Mouse (Mus musculus): Measurements from ENCODE around the gene Rps3a1.

Rps3a1 gene

DNA sequence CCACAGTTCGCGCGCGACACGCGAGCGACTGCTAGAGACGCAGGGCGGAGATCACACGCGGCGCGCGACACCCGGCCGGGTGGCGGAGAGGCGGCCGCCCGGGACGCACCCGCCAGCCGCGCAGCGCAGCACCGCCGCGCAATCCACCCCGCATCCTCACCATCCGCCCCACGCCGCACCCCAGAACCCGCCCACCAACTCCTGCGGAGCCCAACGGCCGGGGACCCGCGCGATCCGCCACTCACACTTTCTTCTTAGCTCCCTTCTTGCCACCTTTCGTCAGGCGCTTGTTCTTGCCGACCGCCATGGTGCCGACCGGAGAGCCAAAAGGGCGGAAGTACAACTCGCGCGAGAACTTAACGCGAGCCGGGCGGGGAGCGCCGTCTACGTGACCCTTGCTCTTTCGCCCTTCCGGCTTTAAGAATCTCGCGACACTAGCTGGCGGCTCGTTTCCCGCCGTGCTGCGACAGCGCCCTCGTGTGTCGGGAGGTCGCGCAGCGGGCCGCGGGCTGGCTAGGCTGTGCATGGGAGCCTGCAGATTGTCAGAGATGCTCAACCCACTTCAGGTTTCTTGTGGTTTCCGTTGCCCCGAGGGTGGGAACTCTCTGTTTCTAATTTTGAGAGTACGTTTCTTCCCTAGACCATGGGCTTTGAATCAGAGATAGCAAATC is at the start of gene Rps3a1:
Gene Rps3a1 (minus strand): TSS at position 440 of the 671 bp plus-strand sequence.
- DNase-seq (ENCODE audit: low read depth, low spot score), result peak; percentile 97

DNA sequence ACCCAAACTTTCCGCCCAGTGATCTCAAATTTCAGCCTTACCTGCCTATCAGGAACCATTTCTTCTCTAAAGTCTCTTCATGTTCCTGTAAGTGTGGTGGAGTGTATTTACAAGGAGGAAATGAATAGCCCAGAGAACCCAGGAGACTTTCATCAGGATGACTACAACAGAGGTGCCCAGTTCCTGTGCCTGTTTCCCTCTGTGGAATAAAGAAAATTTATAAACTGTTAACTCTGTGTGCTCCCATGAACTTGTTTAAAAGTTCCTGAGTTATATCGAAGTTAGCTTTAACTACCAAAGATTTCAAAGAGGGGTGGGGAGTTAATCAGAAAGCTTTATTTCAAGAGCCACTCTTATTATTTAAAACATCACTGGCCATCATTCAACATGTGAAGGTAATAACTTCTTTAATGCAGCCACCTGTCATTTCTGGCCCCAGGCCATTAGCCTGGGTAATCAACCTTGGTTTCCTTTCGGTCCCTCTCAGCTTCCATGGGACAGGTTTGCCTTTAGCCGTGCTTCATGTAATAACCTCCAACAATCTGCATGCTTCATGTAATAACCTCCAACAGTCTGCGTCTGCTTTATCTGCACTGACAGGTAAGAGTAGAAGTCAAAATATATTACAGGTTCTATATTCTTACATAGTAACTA is 45.4 kb upstream of the Rps3a1 start:
- DNase-seq (ENCODE audit: low read depth, low spot score), result no peak

DNA sequence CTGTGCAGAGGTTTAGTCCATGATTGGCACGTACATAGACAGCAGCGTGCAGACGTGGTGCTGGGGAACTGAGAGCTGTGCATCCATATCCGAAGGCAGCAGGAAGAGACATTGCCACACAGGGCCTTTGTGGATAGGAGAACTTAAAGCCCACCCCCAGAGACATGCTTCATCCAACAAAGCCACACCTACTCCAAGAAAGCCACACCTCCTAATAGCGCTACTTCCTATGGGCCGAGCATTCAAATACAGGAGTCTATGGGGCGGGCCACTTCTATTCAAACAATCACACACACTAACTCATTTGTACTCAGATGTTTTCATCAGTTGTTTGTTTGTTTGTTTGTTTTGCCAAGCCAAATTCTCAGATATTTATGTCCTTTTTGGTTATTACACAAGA is 42.0 kb upstream of the Rps3a1 start:
- DNase-seq (ENCODE audit: low read depth, low spot score), result no peak

DNA sequence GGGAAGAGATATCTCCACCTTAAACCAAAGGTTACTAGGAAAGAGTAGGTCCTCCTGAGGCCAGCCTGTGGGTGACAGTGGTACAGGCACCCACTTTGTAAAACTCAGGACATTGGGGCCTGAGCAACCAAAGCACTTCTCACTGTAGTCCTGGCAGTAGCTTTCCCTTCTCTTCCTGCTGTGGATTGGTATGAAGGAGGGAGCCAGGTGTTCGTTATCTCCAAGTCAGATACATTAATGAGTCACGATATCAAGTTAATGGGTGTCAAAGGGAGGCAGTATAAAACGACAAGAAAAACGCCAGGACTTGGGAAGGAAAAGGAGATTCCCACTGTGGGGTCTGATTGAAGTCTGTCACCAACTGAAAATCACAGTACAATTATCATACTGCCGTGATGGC is 38.6 kb upstream of the Rps3a1 start:
- DNase-seq (ENCODE audit: low read depth, low spot score), result no peak

DNA sequence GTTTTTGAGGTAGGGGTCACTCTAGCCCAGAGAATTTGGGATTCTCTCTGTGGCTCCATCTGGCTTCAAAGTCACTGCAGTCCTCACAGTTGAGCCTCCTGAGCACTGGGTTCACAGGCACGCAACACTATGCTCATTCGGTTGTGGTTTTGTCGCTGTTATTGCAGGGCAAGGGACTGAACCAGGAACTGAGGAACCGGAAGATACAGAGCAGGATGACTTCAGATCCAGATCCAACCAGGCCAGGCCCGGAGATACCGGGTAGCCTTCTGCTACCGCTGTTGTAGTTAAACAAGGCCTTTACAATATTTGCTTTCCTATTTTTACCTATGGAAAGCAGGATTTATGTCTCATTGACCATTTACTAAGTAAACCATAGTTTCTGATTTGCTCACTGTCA is 37.2 kb upstream of the Rps3a1 start:
- no peak for DNase-seq (ENCODE audit: low read depth, low spot score)

DNA sequence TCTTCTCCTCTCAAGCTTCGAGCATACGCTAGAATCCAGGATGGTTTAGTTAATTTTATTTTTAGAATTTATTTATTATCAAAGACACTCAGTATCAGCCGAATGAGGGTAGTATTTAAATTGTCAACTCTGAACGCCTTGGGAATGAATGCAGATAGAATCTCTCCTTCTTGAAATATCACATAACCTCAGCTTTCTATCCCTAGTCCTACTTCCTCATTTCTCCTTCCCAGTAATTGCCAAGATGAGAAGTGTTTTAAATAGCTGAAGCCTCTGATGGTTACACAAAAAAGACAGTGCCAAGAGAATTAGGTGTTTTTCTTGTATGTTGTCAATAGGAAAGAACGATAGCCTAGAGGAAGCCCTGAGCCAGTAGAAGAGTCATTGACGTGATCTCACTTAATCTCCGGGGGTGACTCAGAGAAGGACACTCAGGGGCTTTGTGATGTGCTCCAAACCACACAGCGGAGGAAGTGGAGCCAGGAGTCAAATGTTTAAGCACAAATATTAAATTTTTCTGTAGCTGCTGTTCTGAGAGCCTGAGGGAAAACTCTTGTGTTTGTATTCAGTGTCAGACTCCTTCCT is 26.4 kb upstream of the Rps3a1 start:
- DNase-seq (ENCODE audit: low read depth, low spot score), result peak; percentile 50

DNA sequence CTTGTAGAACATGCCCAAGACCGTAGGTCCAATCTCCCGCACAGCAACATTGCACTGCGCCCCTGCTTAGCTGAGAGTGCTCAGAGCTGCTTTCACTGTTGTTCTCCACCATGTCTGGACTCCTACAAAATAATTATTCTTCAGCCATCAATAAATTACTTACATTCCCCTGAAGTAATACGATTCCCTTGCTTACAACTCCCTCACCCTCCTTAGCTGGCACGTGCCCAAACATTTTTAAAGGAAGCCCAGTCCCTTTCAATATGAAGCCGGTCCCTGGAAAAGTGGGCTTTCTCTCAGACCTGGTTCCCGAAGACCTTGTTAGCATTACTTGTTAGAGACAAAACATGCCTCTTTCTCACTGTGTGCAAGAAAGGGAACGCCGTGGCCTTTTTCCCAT is 7.0 kb upstream of the Rps3a1 start:
- DNase-seq (ENCODE audit: low read depth, low spot score), result no peak

DNA sequence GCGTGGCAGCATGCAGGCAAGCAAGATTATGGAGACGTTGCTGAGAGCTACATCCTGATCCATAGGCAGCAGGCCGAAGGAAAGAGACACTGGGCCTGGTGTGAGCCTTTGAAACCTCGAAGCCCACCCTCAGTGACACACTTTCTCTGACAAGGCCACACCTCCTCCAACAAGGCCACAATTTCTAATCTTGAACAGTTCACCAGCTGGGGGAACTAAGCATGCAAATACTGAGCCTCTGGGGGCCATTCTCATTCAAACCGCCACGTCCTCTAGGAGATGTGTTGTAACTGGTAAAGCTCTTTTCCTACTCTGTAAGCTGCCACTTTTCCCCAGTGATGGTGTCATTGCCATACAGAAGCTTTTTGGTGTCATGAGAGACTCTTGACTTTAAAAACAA is 6.6 kb upstream of the Rps3a1 start:
- no peak for DNase-seq (ENCODE audit: low read depth, low spot score)

DNA sequence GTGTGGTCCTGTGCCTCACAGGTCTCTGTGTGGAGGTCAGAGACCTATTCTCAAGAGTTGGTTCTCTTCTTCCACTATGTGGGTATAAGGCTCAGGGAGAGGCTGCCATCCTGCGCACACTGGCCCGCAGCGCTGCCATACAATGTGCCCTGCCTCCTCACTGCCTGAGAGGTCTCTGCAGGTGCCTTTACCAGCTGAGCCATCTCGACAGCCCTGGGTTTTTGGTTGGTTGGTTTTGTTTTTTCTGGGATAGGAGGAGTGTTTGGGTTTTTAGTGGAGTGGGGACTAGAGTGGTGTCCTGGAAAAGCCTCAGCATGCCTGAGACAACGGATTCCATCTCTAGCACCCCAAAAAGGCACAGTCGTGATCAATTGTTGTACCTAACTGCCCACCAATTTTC is 841 bp upstream of the Rps3a1 start:
- no peak for DNase-seq (ENCODE audit: low read depth, low spot score)

DNA sequence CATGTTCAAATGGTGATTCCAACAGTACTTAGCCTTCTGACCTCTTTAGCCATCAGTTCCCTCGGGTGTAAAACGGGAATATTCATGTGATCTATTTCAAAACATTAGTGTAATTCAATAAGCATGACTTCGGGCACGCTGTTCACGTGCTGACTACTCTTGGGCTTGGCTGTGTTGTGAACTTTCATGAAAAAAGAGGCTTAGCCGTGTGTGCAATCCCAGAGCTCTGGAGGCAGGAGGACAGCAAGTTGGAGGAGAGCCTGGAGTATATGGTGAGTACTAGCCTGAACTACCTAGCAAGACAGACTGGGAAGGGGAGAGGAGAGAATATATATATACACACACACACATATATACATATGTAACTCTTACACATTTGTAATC is 424 bp upstream of the Rps3a1 start:
- no peak for DNase-seq (ENCODE audit: low read depth, low spot score)

DNA sequence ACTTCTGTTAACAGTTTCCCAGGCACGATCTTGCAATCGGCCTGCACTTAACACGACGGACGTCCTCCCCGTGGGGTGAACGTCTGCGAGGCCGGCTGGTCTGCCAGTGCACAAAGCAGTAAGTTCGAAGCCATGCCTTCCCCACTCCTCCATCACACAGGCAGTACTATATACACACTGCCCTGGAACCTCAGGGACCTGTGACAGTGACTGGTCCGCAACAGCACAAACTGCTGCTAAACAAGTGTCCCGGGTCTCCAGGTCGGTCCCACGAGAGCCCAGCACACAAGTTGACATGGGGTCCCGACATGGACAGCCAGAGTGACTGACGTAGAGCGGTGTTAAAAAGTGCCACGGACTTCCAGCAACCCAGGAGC is 628 bp downstream of the Rps3a1 start:
- DNase-seq (ENCODE audit: low read depth, low spot score), result peak; percentile 41

DNA sequence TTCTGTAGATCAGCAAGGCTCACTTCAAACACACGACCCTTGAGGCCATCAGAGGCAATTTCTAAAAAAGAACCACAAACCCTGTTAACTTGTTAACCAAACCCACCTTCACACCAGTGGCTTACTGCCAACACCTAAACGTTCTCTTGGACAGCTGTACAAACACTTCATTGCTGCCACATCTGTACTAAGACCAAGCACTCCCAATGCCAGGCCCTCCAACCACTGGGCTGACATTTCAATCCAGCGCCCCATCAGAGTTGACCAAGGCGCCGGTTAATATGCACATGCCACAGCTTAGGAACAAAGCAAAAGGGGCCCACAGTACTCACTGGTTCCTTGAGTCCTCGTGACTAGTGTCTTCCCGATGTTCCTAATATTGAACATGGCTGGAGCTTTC is 1.1 kb downstream of the Rps3a1 start:
- peak; percentile 48 for DNase-seq (ENCODE audit: low read depth, low spot score)

DNA sequence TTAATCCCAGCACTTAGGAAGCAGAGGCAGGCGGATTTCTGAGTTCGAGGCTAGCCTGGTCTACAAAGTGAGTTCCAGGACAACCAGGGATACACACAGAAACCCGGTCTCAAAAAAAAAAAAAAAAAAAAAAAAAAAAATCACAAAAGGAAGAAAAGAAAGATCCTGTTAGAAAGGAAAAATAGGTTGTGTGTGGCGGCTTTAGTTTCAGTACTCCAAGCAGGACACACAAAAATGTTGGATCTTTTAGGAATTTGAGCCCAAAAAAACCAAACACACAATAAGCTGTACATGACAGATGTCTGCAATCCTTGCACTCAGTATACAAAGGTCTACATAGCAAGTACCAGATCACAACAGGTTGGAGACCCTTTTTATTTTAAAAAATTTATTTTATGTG is 2.8 kb downstream of the Rps3a1 start:
- no peak for DNase-seq (ENCODE audit: low read depth, low spot score)

DNA sequence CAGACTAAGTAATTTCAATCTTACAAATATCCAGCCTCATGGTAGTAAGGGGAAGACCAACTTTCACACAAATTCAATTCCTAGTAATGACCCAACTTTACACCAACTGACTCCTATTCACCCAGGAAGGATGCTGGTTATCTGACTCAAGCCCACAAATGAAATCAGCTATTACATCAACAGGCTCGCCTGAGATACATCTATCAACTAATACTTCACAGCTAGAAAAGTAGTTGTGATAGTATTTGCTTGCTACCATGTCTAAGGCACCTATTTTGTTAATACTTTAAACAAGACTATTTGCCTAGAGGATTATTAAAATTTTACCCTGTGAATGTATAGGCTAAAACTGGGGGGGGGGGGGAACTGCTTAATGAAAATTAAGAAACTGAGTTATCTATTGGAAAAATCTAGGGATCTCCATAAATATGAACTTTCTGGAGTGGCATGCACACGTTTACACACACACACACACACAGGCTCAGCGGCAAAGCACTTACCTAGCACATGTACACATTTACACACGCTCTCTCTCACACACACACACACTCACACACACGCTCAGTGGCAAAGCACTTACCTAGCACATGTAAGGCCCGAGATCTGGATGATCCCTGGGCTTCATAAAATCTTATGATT is 5.4 kb downstream of the Rps3a1 start:
- no peak for DNase-seq (ENCODE audit: low read depth, low spot score)

DNA sequence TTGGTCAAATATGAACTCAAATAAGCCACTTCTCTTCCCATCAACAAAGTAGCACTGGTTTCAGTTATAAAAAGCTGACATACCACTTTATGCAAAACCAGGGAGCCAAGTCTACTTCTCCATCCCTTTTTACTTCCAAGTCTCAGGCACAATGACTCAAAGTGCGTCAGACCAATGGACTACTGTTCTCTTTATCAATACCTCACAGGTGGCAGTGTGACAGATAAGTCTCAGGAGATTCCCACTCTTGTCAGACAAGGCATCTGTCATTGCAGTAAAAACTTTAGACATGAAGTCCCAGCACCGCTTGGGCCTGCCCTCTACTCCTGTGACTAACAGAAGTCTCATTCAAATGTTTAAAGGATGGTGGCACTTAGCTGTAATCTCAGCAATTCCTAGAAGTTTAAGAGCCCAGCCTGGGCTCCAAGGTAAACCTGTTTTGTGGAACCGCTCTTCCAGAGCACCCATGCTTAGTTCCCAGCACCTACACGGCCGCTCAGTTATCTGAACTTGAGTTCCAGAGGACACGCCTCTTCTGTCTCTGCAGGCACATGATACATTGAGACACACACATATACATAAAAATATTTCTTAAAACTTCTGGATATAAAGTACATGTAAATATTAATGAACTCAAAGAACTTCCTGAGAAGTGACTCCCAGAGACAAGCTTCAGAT is 6.5 kb downstream of the Rps3a1 start:
- no peak for DNase-seq (ENCODE audit: low read depth, low spot score)

DNA sequence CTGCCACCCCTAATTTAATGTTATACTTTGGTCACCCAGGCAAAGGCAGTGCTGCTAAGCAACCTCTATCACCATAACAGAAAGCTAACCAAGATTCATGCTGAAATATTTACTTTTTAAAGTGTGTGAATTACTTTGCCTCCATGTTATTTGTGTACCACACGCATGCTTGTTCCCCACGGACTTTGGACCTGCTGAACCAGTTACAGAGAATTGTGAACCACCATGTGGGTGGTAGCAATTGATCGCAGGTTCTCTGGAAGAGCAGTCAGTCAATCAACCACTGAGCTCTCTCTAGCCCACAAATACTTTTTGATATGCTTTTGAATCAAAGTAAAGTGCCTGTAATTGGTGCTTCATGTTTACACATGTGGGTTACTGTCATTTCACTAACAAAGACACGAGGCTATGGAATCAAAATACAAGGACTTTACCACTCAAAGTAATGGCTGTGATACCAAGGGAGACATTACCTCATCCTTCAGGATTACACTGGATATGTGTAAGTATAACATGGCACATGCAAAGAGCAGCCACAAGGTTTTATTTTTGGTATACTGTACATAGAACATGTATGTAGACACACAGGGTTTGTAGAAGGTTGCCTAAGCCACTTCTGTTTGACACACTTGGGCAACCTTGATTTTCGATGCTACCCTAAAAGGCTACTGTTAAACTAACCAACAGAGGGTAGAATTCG is 7.4 kb downstream of the Rps3a1 start:
- no peak for DNase-seq (ENCODE audit: low read depth, low spot score)

DNA sequence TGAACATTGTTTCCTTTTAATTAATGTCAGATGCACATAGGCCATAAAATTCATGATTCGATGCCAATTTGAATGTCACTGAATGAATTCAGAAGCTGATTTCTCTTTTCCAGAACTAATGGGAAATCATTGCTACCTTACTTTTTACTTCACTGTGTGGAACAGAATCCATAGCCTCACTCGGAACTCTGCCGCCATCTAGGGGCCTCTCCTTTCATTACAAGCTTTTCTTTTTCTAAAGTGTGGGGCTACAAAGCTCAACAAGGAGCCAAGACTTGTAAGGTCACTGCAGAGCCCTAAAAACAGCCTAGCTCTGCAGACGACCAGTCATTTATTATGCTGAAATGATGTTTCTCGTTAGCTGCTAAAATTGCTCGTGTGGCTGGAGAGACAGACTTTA is 12.7 kb downstream of the Rps3a1 start:
- DNase-seq (ENCODE audit: low read depth, low spot score), result peak; percentile 85

DNA sequence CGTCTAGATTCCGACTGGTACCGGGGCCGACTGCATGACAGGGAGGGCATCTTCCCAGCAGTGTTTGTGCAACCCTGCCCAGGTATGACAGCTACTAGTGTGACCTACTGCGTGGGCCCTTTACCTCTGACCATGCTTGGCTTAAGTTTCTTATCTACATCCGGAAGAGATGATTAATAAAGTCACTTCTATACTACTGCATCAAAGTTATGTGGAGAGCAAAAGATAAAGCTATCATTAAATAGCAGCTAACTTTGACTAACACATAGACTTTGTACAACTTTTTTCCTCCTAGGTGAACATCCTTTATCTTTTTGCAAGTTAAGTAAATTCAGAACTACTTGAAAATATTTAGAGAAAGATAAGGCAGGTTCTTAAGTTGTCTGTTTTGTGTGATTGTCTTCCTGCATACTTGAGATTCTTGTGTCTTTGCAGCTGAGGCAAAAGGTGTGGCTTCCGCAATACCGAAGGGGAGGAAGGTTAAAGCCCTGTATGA is 19.2 kb downstream of the Rps3a1 start:
- DNase-seq (ENCODE audit: low read depth, low spot score), result no peak

DNA sequence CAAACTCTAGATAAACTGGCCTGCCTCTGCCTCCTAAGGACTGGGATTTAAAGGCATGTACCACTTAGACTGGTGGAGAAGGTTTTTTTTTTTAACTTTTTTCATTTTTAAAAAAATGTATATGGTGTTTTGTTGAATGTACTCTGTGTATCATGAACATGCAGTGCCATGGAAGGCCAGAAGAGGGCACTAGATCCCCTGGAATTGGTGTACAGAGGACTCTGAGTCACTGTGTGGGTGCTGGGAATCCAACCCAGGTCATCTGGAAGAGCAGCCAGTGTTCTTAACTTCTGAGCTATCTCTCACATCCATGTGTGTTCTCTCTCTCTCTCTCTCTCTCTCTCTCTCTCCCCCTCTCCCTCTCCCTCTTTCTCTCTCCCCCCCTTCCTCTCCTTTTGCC is 20.3 kb downstream of the Rps3a1 start:
- no peak for DNase-seq (ENCODE audit: low read depth, low spot score)

DNA sequence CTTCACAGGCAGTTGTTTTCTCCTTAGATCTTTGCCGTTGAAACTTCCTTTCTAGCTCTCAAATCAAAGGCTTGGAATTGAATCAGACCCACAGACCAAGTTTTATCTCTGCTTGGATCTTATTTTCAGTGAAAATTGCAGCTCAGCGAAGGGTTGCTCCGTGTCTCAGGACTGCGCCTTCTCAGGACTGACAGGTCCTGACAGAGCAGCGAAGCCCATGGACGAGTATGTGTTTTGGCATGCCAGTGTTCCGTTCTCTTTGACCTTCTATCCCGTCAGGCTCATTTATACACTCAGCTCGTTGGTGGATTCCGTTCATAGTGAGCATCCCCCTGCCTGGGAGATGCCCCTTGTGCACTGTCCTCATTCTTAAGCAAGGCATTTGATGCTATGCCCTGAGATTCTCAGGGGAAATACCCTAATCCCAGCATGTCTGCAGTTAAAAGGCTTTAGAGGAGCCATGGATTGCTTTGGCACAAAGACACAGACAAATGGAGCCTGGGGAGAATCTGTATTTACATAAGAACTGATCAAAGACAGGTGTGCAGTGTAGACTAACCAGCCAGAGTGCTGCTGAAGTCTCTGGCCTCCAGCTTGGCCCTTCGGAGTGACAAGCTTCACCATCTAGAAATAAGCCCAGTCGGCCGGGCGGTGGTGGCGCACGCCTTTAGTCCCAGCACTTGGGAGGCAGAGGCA is 23.1 kb downstream of the Rps3a1 start:
- DNase-seq (ENCODE audit: low read depth, low spot score), result no peak

DNA sequence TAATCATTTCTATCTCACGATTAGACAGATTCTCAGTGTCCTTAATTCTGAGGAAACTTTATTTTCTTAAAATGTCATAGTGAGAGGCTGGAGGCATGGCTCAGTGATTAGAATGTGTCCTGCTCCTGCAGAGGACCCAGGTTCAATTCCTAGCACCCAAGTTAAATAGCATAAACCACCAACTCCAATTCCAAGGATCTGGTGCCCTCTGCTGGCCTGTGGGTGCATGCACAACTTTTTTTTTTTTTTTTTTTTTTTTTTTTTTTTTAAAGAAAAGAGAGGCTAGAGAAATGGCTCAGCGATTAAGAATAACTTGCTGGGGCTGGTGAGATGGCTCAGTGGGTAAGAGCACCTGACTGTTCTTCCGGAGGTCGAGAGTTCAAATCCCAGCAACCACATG is 25.6 kb downstream of the Rps3a1 start:
- DNase-seq (ENCODE audit: low read depth, low spot score), result peak; percentile 21

Measured in 3T3-L1 (cell line).